Mouse (Mus musculus) liver (tissue): ENCODE measurements around the gene Fosl2.
A peak's percentile ranks its signal among the peaks of the same experiment; 100 is the strongest.
"Not testable (repeated sequence)": the region's sequence is repeated elsewhere in the genome, so short reads cannot be mapped to it uniquely, and the experiment has no call there.

Source experiments
- DNase-seq: peaks from one replicate; pipeline ENCODE4 v3.0.0-alpha.2; 2020; ENCODE audit warnings: mixed read lengths

Gene Fosl2

DNA sequence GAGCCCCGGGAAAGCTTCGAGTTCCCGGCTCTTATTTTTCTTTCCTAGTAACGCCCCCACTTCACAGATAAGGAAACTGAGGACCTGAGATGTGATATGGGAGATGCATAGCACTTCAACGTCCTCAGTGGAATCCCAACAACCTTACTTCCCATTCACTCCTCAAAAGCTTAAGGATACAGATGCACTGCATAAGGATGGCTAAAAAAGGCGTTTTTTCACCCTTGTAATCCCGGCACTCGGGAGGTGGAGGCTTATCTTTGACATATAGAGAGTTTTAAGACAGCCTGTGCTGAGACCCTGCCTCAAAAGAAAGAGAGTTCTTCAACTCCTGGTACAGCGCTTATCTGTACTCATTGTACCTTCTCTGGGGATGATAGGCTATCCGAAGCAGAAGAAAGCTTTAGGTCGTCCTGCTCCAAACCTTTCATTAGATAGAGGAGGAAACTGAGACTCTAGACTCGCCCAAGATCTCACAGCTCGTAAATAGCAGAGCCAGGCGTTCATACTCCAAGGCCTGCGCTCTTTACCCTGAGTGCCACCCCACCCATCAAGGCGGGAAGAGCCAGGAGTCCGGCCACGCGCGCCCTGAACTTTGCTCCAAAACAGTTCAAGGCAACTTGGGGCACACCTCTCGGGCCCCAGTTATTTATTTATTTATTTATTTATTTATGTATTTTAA lies 1.4 kb upstream of the Fosl2 start:
- DNase-seq: no peak

- DNase-seq: no peak
Measured at GRCm38 (mm10) chr5:32134903-32135335, 682 bp upstream of the Fosl2 start.

DNA sequence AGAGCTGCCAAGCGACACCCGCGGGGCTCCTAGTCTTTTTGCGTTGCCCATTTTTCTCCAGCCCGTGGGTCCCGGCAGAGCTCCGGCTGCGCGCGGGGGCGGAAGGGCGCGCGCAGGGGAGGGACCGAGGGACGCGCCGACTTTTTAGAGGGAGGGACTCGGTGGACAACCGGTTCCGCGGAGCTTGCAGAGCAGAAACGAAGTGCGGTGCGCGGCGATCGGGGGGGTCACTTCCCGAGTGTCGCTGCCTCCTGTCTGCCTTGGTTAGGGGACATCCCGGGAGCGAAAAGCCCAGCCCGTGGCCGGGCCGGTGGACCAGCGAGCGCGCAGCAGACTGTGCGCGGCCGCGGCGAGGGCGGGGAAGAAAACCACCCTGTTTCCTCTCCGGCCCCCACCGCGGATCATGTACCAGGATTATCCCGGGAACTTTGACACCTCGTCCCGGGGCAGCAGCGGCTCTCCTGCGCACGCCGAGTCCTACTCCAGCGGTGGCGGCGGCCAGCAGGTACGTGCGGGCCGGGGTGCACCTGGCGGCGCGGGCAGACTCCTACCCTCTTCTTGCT lies 781 bp downstream of the Fosl2 start:
- DNase-seq: peak; percentile 37

- no peak for DNase-seq
Measured at GRCm38 (mm10) chr5:32137106-32137522, 1.5 kb downstream of the Fosl2 start.

- DNase-seq: no peak
Measured at GRCm38 (mm10) chr5:32138446-32139195, 3.0 kb downstream of the Fosl2 start.

DNA sequence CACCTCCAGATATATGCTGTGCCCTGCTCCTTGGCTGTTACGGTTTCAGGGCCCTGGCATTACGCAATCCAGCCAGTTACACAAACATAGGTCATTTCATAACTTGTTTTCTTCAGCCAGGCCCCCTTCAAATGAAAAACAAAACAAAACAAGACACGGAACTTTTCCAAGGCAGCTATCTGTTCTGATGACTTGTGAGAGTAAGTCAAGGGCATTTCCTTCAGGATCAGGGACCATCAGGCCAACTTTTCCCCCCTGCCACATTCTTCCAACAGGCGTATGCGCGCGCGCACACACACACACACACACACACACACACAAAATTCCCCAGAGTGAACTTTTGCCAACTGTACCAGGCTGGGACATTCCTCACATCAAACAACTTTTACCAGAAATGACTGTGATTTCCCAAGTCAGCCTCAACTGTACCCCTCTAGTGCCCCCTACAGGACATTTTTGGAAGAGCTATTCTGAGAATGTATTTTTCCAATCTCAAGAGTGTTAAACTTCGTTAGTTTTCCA lies 4.0 kb downstream of the Fosl2 start:
- DNase-seq: no peak

DNA sequence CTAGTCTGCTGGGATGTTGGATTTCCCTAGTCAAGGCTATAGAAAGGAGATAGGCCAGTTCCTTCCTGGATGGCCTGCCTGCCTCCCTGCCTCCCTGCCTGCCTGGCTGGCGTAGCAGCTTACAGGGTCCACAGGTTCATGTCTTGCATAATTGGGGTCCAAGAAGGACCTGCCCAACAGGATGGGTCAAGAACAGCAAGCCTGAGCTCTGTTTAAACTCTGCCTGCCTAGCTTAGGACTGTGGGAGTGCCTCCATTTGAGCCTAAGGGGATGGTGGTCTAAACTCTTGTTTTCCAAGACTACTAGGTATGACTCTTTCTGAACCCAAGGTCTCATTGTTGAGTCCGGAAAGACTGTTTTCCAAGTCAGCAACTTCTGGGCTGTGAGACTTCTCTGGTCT lies 6.3 kb downstream of the Fosl2 start:
- no peak for DNase-seq

GRCm38 (mm10) chr5:32143433-32143970 lies 7.9 kb downstream of the Fosl2 start:
- DNase-seq: no peak

DNA sequence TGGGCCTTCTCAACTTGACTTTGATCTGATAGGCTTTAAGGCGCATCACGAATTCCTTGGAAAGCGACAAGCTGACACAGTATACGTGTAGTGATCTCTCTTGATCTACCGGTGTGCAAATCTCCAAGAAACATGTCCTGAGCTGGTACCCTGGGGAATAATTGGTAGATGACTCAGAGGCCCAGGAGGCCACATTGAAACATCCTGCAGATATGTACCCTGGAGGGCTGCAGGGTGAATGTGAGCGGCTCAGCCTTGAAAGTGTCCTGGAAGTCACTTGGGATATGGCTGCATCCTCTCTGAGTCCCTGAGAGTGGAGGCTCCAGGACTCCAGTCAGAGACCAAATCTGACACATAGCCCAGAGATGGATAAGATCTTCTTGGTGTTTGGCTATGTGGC lies 10.7 kb downstream of the Fosl2 start:
- no peak for DNase-seq

DNA sequence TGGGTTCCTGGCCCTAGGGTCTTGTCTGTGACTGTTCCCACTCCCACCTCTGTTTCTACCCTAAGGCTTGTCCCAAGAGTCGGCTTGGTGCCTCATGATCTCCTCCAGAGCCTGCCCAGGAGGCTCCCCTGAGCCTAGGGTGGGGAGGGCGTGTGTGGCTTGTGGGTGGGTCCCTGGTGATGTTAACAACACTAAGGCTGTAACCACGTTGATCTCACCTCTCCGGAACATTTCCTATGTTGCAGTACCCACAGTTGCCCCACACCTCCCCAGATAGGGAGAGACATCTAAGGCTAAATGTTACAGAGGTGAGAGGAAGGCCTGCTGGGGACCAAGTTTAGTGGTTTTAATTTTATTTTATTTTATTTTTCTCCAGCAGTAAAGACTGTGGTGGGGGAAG lies 13.0 kb downstream of the Fosl2 start:
- DNase-seq: no peak

DNA sequence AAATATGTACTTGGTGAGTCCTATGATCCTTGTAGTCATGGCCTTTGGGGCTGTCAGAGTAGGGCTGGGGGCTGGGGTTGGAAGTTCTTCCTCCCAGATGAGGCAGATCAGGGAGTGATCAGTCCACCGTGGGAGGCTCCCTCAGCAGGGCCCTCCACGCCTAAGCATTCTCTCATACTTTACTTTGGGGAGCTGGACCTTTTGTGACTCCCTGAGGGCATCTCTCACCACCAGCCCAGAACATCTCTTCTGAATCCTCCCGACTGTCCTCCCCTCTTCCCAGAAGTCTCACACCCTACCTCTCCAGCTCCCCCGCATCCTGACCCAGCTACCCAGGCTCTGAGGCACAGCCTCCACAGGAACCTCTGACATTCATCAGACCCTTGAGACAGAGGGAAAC lies 15.6 kb downstream of the Fosl2 start:
- no peak for DNase-seq

- DNase-seq: no peak
Measured at GRCm38 (mm10) chr5:32152725-32153417, 17.3 kb downstream of the Fosl2 start.

DNA sequence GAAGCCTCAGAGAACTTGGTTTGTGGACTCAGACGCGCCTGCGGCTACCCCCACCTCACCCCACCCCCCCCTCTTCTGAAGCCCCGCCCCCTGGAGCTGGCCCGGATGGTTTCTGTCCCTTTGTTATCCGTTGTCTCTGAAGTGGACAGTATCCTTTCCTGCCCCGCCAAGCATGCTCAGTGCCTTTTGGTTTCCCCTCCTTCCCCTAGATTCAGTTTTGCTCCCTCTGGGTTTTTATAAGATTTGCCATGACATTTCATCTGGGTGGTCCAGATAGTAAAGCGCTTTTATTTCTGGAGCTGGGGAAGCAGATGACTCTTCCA lies 17.8 kb downstream of the Fosl2 start:
- no peak for DNase-seq

GRCm38 (mm10) chr5:32153791-32154490 lies 18.3 kb downstream of the Fosl2 start:
- DNase-seq: no peak

DNA sequence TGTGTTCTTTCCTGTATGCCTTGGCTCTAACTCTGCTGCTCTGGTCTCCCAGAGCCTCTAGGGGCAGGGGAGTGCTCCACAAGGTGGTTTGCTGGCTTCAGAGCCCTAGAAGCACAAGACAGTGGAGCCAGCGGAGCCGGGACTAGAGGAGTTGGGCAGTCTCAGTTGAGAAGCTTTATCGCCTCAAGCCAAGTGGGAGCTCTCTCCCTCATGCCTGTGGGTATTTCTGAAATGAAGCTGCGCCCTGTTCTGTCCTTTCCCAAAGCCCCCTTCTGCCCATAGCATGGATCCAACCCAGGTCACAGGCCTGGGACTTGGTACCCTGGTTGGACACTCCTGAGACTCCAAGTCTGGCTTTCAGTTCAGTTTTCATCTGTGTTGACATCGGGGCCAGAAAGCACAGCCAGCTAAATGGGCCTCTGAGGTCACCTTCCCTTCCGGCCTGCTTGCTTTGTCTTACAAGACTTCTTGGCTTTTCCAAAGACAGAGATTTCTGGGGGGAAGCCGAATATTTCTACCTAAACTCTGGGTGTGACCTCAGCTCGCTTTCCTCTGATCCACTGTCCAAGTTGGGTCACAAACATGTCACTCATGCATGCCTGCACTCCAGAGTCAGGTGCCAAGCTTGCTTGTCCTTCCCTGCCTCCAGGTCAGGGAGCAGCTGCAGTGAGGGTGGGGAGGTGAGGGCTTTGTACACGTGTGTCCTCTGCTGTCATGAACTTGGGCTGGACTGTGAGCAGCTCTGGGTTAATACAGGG lies 19.5 kb downstream of the Fosl2 start:
- no peak for DNase-seq

- no peak for DNase-seq
Measured at GRCm38 (mm10) chr5:32155927-32156326, 20.3 kb downstream of the Fosl2 start.

GRCm38 (mm10) chr5:32163478-32164043 lies 28.0 kb downstream of the Fosl2 start:
- DNase-seq: no peak

DNA sequence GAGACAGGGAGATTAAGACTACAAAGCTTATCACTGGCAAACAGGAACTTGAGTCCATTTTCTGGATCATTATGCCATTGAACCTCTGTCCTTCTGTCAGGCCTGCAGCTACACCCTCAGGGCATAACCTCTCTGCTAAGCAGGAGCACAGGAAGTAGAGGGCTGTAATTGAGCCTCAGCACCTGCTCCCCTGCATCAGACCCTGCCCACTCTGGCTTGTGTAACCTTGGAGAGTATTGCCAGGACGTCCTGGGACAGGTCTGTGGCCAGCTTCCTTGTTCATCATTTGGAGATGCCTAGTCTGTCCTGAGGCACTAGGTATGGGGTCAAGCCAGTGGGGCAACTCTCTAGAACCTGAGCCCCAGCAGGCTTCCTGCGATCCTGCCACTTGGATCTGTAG lies 36.6 kb downstream of the Fosl2 start:
- DNase-seq: no peak

DNA sequence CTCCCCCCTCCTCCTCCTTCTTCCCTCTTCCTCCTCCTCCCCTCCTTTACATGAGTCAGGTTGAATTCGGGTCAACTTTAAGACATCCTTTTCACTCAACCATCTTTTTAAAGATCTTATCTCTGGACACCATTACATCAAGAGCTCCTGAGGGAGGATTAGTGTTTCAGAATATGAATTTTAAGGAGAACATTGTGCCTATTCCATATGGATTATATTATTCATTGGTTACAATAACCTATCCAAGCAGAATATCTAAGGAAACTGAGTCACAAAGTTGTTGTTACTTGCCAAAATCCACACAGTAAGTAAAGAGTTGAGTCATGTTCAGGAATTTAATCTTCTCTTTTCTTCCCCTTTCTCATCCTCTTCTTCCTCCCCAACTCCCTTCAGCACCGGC lies 41.2 kb downstream of the Fosl2 start:
- DNase-seq: no peak

DNA sequence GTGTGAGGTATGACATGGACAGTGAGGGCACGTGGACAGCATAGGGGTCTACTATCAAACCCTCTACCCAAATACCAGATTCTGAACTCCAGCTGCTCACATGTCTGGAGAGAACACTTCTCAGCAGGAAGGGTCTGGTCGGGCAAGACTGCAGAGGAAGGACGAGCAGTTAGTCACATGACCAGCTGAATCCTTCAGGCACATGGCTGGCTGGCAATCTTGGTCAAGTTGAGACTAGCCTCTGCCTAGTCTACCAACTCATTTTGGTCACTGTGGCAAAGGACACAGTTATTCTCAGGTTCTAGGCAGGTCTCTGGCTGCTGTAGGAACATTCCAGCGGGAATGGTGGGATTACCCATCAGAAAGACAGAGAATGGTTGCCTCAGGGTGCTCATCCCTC lies 42.1 kb downstream of the Fosl2 start:
- no peak for DNase-seq

GRCm38 (mm10) chr5:32178720-32179119 lies 43.1 kb downstream of the Fosl2 start:
- DNase-seq: not testable (repeated sequence)
